Mouse (Mus musculus): ENCODE results near the gene Tcp11l2.

- TF ChIP-seq CTCF (IDR thresholded peaks at IDR 0.05; ENCODE audit: low read depth) = no peak
- no peak for TF ChIP-seq EP300 (IDR thresholded peaks at IDR 0.05; ENCODE audit: low read depth)
These were observed 16.3 kb downstream of the Tcp11l2 start for GRCm38 (mm10) chr10:84592745-84593144.

Data from heart, postnatal 0 days (tissue).